Mouse (Mus musculus) CH12.LX (cell line): Measurements from ENCODE around the gene Zfhx3. TPM values are rescaled to one million over a fixed set of nuclear protein-coding genes. Genes with fewer than 3 reads are reported as not detected.

ENCODE experiments used
- DNase-seq: peaks from one replicate; pipeline ENCODE4 v3.0.0-alpha.2; 2013; ENCODE audit errors: extremely low read depth
- H3K27ac ChIP-seq: 2 replicates; pipeline ENCODE4 v1.5.1; 2012; ENCODE audit warnings: low read depth, mild to moderate bottlenecking, control low read depth, moderate library complexity; ENCODE audit not compliant: insufficient read depth
- H3K27me3 ChIP-seq: replicated peaks from 2 replicates; pipeline ENCODE3; 2012; ENCODE audit warnings: inconsistent platforms
- H3K36me3 ChIP-seq, 2 experiments: replicated peaks in 1 of 2; 2 replicates each; pipeline versions ENCODE3 to v1.6.1; 2012; ENCODE audit warnings: inconsistent platforms in 1 of 2, low read length in 1 of 2, mild to moderate bottlenecking in 1 of 2, mixed read lengths in 1 of 2, moderate library complexity in 1 of 2; ENCODE audit not compliant: control insufficient read depth in 1 of 2, insufficient read depth in 1 of 2
- H3K4me1 ChIP-seq, 2 experiments: 2 replicates each; pipeline ENCODE4 v1.6.1; 2012; ENCODE audit warnings: inconsistent platforms in 1 of 2, moderate library complexity in 1 of 2; ENCODE audit not compliant: insufficient read depth in 2 of 2, control insufficient read depth in 1 of 2
- H3K4me2 ChIP-seq: 2 replicates; pipeline ENCODE4 v1.6.1; 2012; ENCODE audit warnings: low read depth, mild to moderate bottlenecking, control low read depth; ENCODE audit not compliant: poor library complexity, insufficient read depth, severe bottlenecking
- H3K4me3 ChIP-seq, 3 experiments: fragments of 150-350 bp in 1 of 3; sonication (generic) in 1 of 3; replicated peaks in 1 of 3; 2 replicates each; pipeline versions ENCODE3 to v1.5.1; 2011 to 2012; ENCODE audit warnings: low read depth in 2 of 3, low read length in 2 of 3, mild to moderate bottlenecking in 2 of 3, moderate library complexity in 2 of 3, control low read depth in 1 of 3, improper control_type of control experiment in 1 of 3, inconsistent platforms in 1 of 3, mixed read lengths in 1 of 3; ENCODE audit not compliant: poor library complexity in 1 of 3
- H3K79me2 ChIP-seq: replicated peaks from 2 replicates; pipeline ENCODE4 v1.6.1; 2012; ENCODE audit warnings: mild to moderate bottlenecking, moderate library complexity; ENCODE audit not compliant: control insufficient read depth, poor library complexity, insufficient read depth, severe bottlenecking; ENCODE audit errors: extremely low read depth
- H3K9ac ChIP-seq: 2 replicates; pipeline ENCODE4 v1.6.1; 2012; ENCODE audit warnings: low read depth, mild to moderate bottlenecking, control low read depth, moderate library complexity; ENCODE audit not compliant: insufficient read depth
- H3K9me3 ChIP-seq: replicated peaks from 2 replicates; pipeline ENCODE3; 2012; ENCODE audit warnings: low read length, inconsistent platforms, mixed read lengths
- BHLHE40 ChIP-seq: IDR thresholded peaks from 2 replicates; pipeline ENCODE4 v1.6.1; 2011; ENCODE audit warnings: mild to moderate bottlenecking, low read depth, low read length, improper control_type of control experiment
- CHD2 ChIP-seq: IDR thresholded peaks from 2 replicates; pipeline ENCODE4 v1.6.1; 2011; ENCODE audit warnings: low read length, improper control_type of control experiment
- CTCF ChIP-seq, 2 experiments: IDR thresholded peaks in 1 of 2; conservative IDR thresholded peaks in 1 of 2; 2 replicates each; pipeline ENCODE4 v1.5.1; 2011 to 2012; ENCODE audit warnings: low read depth in 2 of 2, low read length in 2 of 2, improper control_type of control experiment in 1 of 2, inconsistent platforms in 1 of 2, mild to moderate bottlenecking in 1 of 2, moderate library complexity in 1 of 2
- E2F4 ChIP-seq: IDR thresholded peaks from 2 replicates; pipeline ENCODE4 v1.6.1; 2011; ENCODE audit warnings: low read depth, low read length, improper control_type of control experiment; ENCODE audit not compliant: insufficient replicate concordance
- ELF1 ChIP-seq: IDR thresholded peaks from 2 replicates; pipeline ENCODE4 v1.6.1; 2014; ENCODE audit warnings: low read depth, mild to moderate bottlenecking, inconsistent platforms, low read length, improper control_type of control experiment
- ETS1 ChIP-seq: conservative IDR thresholded peaks from 2 replicates; pipeline ENCODE4 v1.6.1; 2012; ENCODE audit warnings: low read depth, mild to moderate bottlenecking, inconsistent platforms, low read length, improper control_type of control experiment, moderate library complexity
- GABPA ChIP-seq: IDR thresholded peaks from 2 replicates; pipeline ENCODE4 v1.6.1; 2012; ENCODE audit warnings: low read depth, low read length, improper control_type of control experiment, inconsistent platforms; ENCODE audit not compliant: insufficient replicate concordance
- IRF4 ChIP-seq: IDR thresholded peaks from 2 replicates; pipeline ENCODE4 v1.6.1; 2014; ENCODE audit warnings: low read depth, mild to moderate bottlenecking, inconsistent platforms, low read length, improper control_type of control experiment
- JUND ChIP-seq: conservative IDR thresholded peaks from 2 replicates; pipeline ENCODE4 v1.6.1; 2011; ENCODE audit warnings: low read depth, low read length, improper control_type of control experiment
- MAFK ChIP-seq: IDR thresholded peaks from 2 replicates; pipeline ENCODE4 v1.6.1; 2011; ENCODE audit warnings: low read length, improper control_type of control experiment; ENCODE audit not compliant: insufficient replicate concordance
- MAX ChIP-seq: IDR thresholded peaks from 2 replicates; pipeline ENCODE4 v1.6.1; 2011; ENCODE audit warnings: low read length, improper control_type of control experiment
- MAZ ChIP-seq: IDR thresholded peaks from 2 replicates; pipeline ENCODE4 v1.6.1; 2012; ENCODE audit warnings: low read depth, mild to moderate bottlenecking, inconsistent platforms, low read length, improper control_type of control experiment, moderate library complexity
- MEF2A ChIP-seq: IDR thresholded peaks from 2 replicates; pipeline ENCODE4 v1.6.1; 2014; ENCODE audit warnings: low read depth, mild to moderate bottlenecking, inconsistent platforms, low read length, improper control_type of control experiment, borderline replicate concordance
- MXI1 ChIP-seq: IDR thresholded peaks from 2 replicates; pipeline ENCODE4 v1.6.1; 2011; ENCODE audit warnings: mild to moderate bottlenecking, low read depth, low read length, improper control_type of control experiment
- PAX5 ChIP-seq: IDR thresholded peaks from 2 replicates; pipeline ENCODE4 v1.6.1; 2012; ENCODE audit warnings: low read length, inconsistent platforms, mixed read lengths
- RAD21 ChIP-seq: IDR thresholded peaks from 2 replicates; pipeline ENCODE4 v1.6.1; 2011; ENCODE audit warnings: low read depth, mild to moderate bottlenecking, low read length, improper control_type of control experiment, moderate library complexity
- RCOR1 ChIP-seq: conservative IDR thresholded peaks from 2 replicates; pipeline ENCODE4 v1.6.1; 2012; ENCODE audit warnings: low read depth, mild to moderate bottlenecking, inconsistent platforms, low read length, improper control_type of control experiment
- SMC3 ChIP-seq: IDR thresholded peaks from 2 replicates; pipeline ENCODE4 v1.6.1; 2011; ENCODE audit warnings: low read depth, low read length, improper control_type of control experiment
- TCF12 ChIP-seq: IDR thresholded peaks from 2 replicates; pipeline ENCODE4 v1.6.1; 2014; ENCODE audit warnings: low read depth, mild to moderate bottlenecking, inconsistent platforms, low read length, improper control_type of control experiment
- USF1 ChIP-seq: IDR thresholded peaks from 2 replicates; pipeline ENCODE4 v1.6.1; 2014; ENCODE audit warnings: low read depth, mild to moderate bottlenecking, inconsistent platforms, low read length, improper control_type of control experiment
- ZC3H11A ChIP-seq: IDR thresholded peaks from 2 replicates; pipeline ENCODE4 v1.6.1; 2012; ENCODE audit warnings: low read depth, mild to moderate bottlenecking, inconsistent platforms, low read length, improper control_type of control experiment
- ZKSCAN1 ChIP-seq: IDR thresholded peaks from 2 replicates; pipeline ENCODE4 v1.6.1; 2012; ENCODE audit warnings: low read depth, inconsistent platforms, low read length, improper control_type of control experiment, borderline replicate concordance
- ZMIZ1 ChIP-seq: IDR thresholded peaks from 2 replicates; pipeline ENCODE4 v1.6.1; 2012; ENCODE audit warnings: low read depth, mild to moderate bottlenecking, inconsistent platforms, low read length, improper control_type of control experiment
- dilution Hi-C: fragments of 300-500 bp; cut with MboI; formaldehyde crosslinking; loops from 2 replicates; pipeline ENCODE4 v1.14.3; 2020; ENCODE audit warnings: low sequenced_read_pairs; ENCODE audit not compliant: extremely low pct_unique_long_range_greater_than_20kb, extremely low pct_ligation_motif_present
- in situ Hi-C: fragments of 300-500 bp; cut with MboI; formaldehyde crosslinking; loops from 3 replicates; pipeline ENCODE4 v1.14.3; 2019; ENCODE audit warnings: low sequenced_read_pairs, low pct_ligation_motif_present, low pct_unique_long_range_greater_than_20kb, mixed read lengths
- polyA plus RNA-seq: library from polyadenylated mRNA; unstranded; fragments of >175 nt; gene quantifications from 2 replicates; pipeline ENCODE4 v1.2.1, GENCODE M21; 2012; ENCODE audit warnings: low read depth; ENCODE audit not compliant: insufficient read length
- total RNA-seq, 2 experiments: library from RNA; depleted of rRNA; stranded (reverse); fragments of 300-350 nt in 1 of 2; fragments of >200 nt in 1 of 2; gene quantifications; 2 replicates each; pipeline ENCODE4 v1.2.3; 2012 to 2014

Gene Zfhx3
- total and polyA plus RNA-seq, 3 experiments = 0.05 to 0.76 (median 0.68) TPM

DNA sequence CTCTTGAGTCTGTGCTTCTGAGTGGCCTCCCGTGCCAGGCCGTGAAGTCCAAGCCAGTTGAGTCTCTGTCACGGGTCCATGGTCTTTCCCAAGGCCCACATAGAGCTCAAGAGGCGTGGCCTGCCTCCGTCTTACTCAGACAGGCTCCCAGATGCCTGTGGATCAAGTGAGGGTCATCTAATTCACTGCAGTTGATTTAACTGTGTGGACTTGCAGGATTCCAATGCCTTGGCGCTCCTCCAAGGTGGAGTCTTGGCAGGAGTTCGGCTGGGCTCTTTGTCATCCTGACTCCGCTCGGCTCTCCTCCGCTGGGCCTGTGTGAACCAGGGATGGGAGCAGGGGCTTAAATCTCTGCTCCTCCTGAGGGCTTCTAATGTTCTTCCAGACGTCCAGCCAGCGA lies 855.6 kb downstream of the Zfhx3 start:
- Histone ChIP-seq H3K36me3 (peaks cover 8 to 30% of the 10 kb centered on the region in 2 experiments), H3K79me2 (no peaks in the 10 kb centered on the region), H3K9ac (no peak overlapping the region)
- TF ChIP-seq IRF4 = no peak
- TF ChIP-seq MAFK = no peak
- no peak for TF ChIP-seq SMC3
- TF ChIP-seq BHLHE40 = no peak
- TF ChIP-seq JUND = no peak
- no peak for TF ChIP-seq RAD21
- no peak for TF ChIP-seq TCF12
- TF ChIP-seq ELF1 = no peak
- TF ChIP-seq ZMIZ1 = no peak
- TF ChIP-seq ETS1 = no peak
- no peak for TF ChIP-seq ZKSCAN1
- TF ChIP-seq E2F4 = no peak
- no peak for TF ChIP-seq MXI1
- no peak for TF ChIP-seq GABPA
- TF ChIP-seq ZC3H11A = no peak
- no peak for TF ChIP-seq RCOR1
- no peak for TF ChIP-seq MEF2A
- TF ChIP-seq PAX5 = no peak
- TF ChIP-seq CTCF (conservative IDR thresholded peaks at IDR 0.05 in 1 of 2, IDR thresholded peaks at IDR 0.05 in 1 of 2; ENCODE audit: low read depth in 2 of 2, low read length in 2 of 2) = no peak
- TF ChIP-seq USF1 = no peak
- TF ChIP-seq, all 38 proteins: peak for 0
- Histone ChIP-seq H3K4me3 (no peak overlapping the region), H3K4me2 (no peak overlapping the region), H3K9me3 (peaks cover 22% of the 10 kb centered on the region), H3K27ac (no peak overlapping the region), H3K4me1 (peaks cover 0 to 12% of the 10 kb centered on the region in 2 experiments; a peak in 2 of 4 replicates), H3K27me3 (no peaks in the 10 kb centered on the region)
- dilution Hi-C loops (no loop called here), in situ Hi-C loops (no loop called here)
- DNase-seq = no peak

DNA sequence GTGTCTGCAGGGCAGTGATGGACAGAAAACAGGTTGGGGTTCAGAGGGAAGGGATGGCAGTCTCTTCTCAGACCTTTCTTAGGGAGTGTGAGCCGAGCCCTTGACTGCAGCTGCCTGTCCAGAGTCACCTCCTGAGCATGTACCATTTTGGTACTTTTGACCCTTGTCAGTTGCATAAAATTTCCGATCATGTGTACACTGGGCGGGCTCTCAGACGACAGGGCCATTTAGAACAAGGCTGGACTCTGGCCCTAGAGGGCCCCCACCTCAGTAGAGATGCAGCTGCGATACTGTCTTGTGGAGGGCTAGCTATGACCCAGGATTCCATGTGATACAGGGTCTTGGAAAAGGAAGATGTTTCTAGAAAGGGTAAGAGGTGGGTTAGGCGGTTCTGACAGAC lies 856.8 kb downstream of the Zfhx3 start:
- peaks cover 3 to 21% of the 10 kb centered on the region in 2 experiments for H3K36me3 ChIP-seq
- in situ Hi-C loops = no loop called here
- H3K9ac ChIP-seq = no peak overlapping the region
- no peaks in the 10 kb centered on the region for H3K79me2 ChIP-seq
- dilution Hi-C loops = no loop called here
- peaks cover 10% of the 10 kb centered on the region for H3K9me3 ChIP-seq
- no peaks in the 10 kb centered on the region for H3K27me3 ChIP-seq
- no peak overlapping the region for H3K4me3 ChIP-seq
- no peak overlapping the region for H3K4me2 ChIP-seq
- TF ChIP-seq CHD2 (no peak), PAX5 (no peak), SMC3 (no peak), MAZ (no peak), MAX (no peak)
- no peak overlapping the region for H3K27ac ChIP-seq
- DNase-seq = no peak
- peaks cover 0 to 12% of the 10 kb centered on the region in 2 experiments; a peak in 2 of 4 replicates for H3K4me1 ChIP-seq
